25 mouse cellular contexts compared by ENCODE assay signal in genomic region chr5:13411920-13412319, GRCm38 (mm10).
DNase-seq lines count a peak whose midpoint lies in the region; ATAC-seq and TF ChIP-seq lines count a peak whose summit lies in the region.
"Had no signal": no experiment of that assay in that cellular context is flagged by ENCODE, and none has a peak within 500 bp of the region (broad histone marks: within the 10 kb centered on the region; RNA-seq: fewer than 3 reads in every experiment).

No protein-coding gene starts in this region.

- no peak for DNase-seq in limb, embryonic 10.5 days (ENCODE audit: low spot score)
- DNase-seq in NIH3T3 (ENCODE audit: low read depth): peak; percentile 37
- DNase-seq in limb, embryonic 14.5 days (ENCODE audit: low spot score): peak; percentile 50
- no peak for DNase-seq in adrenal gland, adult (ENCODE audit: inconsistent age in 2 of 2, low spot score in 1 of 2)
- DNase-seq in embryo, embryonic 10 days (ENCODE audit: low spot score): no peak
- DNase-seq in ovary, postnatal 14 days (ENCODE audit: low spot score): no peak
- DNase-seq: adrenal gland, adult 8-10 months; adrenal gland, postnatal 14 days; adrenal gland, postnatal 36 days; B cell, adult 2 months; cerebellum, adult 11-12 months; cerebellum, adult 2 months; cerebellum, adult 9-10 months; cerebellum, postnatal 10 days; cerebellum, postnatal 25 days; embryo, embryonic 11 days; forebrain, postnatal 0 days had no signal

- H3K27ac ChIP-seq in limb, embryonic 13.5 days: peak overlapping the region; percentile 15; the same call in 1 of the 2 replicates
- no peak overlapping the region for H3K27ac ChIP-seq in limb, embryonic 10.5 days
- no peak overlapping the region for H3K27ac ChIP-seq in limb, embryonic 14.5 days (replicated peaks; ENCODE audit: low read depth, low read length)
- H3K27ac ChIP-seq: embryonic facial prominence, embryonic 12.5 days; embryonic facial prominence, embryonic 15.5 days; forebrain, embryonic 13.5 days; forebrain, embryonic 15.5 days had no signal

- peak; percentile 81; the same call in 1 of the 2 replicates for ATAC-seq in limb, embryonic 13.5 days (ENCODE audit: low FRiP score, low read depth)
- ATAC-seq in limb, embryonic 14.5 days (ENCODE audit: low FRiP score, low read depth): peak; percentile 70
- ATAC-seq: CD4-positive, CD25-positive, alpha-beta regulatory T cell, adult 4 months; forebrain, embryonic 13.5 days; forebrain, embryonic 15.5 days; forebrain, postnatal 0 days had no signal

- peaks cover 8% of the 10 kb centered on the region for H3K4me1 ChIP-seq in limb, embryonic 13.5 days
- 0 out of 2 replicates have a peak, but pooled peaks cover 3% of the 10 kb centered on the region for H3K4me1 ChIP-seq in limb, embryonic 10.5 days
- no peaks in the 10 kb centered on the region for H3K4me1 ChIP-seq in limb, embryonic 14.5 days (ENCODE audit: control insufficient read depth, insufficient read depth, low read length)
- H3K4me1 ChIP-seq: embryonic facial prominence, embryonic 15.5 days had no signal

- no peak overlapping the region for H3K4me3 ChIP-seq in limb, embryonic 13.5 days
- H3K4me3 ChIP-seq in limb, embryonic 10.5 days: no peak overlapping the region
- H3K4me3 ChIP-seq in limb, embryonic 14.5 days (replicated peaks; ENCODE audit: low read length): no peak overlapping the region
- H3K4me3 ChIP-seq: embryonic facial prominence, embryonic 12.5 days; embryonic facial prominence, embryonic 15.5 days; forebrain, embryonic 13.5 days; forebrain, embryonic 15.5 days had no signal

- H3K36me3 ChIP-seq in limb, embryonic 13.5 days: peaks cover 3% of the 10 kb centered on the region
- H3K36me3 ChIP-seq in limb, embryonic 10.5 days: 0 out of 2 replicates have a peak, but pooled peaks cover 2% of the 10 kb centered on the region
- no peaks in the 10 kb centered on the region for H3K36me3 ChIP-seq in limb, embryonic 14.5 days (ENCODE audit: control insufficient read depth, insufficient read depth, low read length)
- H3K36me3 ChIP-seq: embryonic facial prominence, embryonic 12.5 days; embryonic facial prominence, embryonic 15.5 days; forebrain, embryonic 15.5 days; G1E had no signal

- no peaks in the 10 kb centered on the region for H3K9me3 ChIP-seq in limb, embryonic 13.5 days
- H3K9me3 ChIP-seq in limb, embryonic 10.5 days (replicated peaks): no peaks in the 10 kb centered on the region
- no peaks in the 10 kb centered on the region for H3K9me3 ChIP-seq in limb, embryonic 14.5 days (ENCODE audit: control insufficient read depth, low read length)
- H3K9me3 ChIP-seq: embryonic facial prominence, embryonic 12.5 days; embryonic facial prominence, embryonic 15.5 days; forebrain, embryonic 13.5 days; forebrain, embryonic 15.5 days; G1E had no signal

- H3K9ac ChIP-seq in limb, embryonic 13.5 days: no peak overlapping the region
- H3K9ac ChIP-seq in limb, embryonic 14.5 days (ENCODE audit: low read depth, low read length, severe bottlenecking): no peak overlapping the region
- H3K9ac ChIP-seq: embryonic facial prominence, embryonic 12.5 days; embryonic facial prominence, embryonic 15.5 days; forebrain, embryonic 13.5 days; forebrain, embryonic 15.5 days; forebrain, postnatal 0 days had no signal

- 35% methylated on average over 2 of the region's 2 CpGs for WGBS in limb, embryonic 13.5 days
- 89% methylated on average over 2 of the region's 2 CpGs for WGBS in limb, embryonic 10.5 days
- 43% methylated on average over 2 of the region's 2 CpGs for WGBS in limb, embryonic 14.5 days

- no peaks in the 10 kb centered on the region for H3K27me3 ChIP-seq in limb, embryonic 13.5 days
- no peaks in the 10 kb centered on the region for H3K27me3 ChIP-seq in limb, embryonic 10.5 days (ENCODE audit: low read depth, poor library complexity, severe bottlenecking)
- no peaks in the 10 kb centered on the region for H3K27me3 ChIP-seq in limb, embryonic 14.5 days (ENCODE audit: control insufficient read depth, insufficient read depth, low read length)
- H3K27me3 ChIP-seq: CH12.LX; embryonic facial prominence, embryonic 12.5 days; embryonic facial prominence, embryonic 15.5 days; forebrain, embryonic 13.5 days; forebrain, embryonic 15.5 days had no signal

- no peak overlapping the region for H3K4me2 ChIP-seq in limb, embryonic 13.5 days (replicated peaks)
- H3K4me2 ChIP-seq in limb, embryonic 14.5 days (replicated peaks; ENCODE audit: low read depth, low read length, severe bottlenecking): no peak overlapping the region
- H3K4me2 ChIP-seq: embryonic facial prominence, embryonic 12.5 days; embryonic facial prominence, embryonic 15.5 days; forebrain, embryonic 13.5 days; forebrain, embryonic 15.5 days had no signal

- TF ChIP-seq POLR2A in limb, embryonic 14.5 days (IDR thresholded peaks at IDR 0.05; ENCODE audit: borderline replicate concordance, extremely low read depth, insufficient read depth, insufficient read length): no peak

Comparison
In these comparisons a context has a peak if more than half of its experiments do, and no peak if none do; other contexts are left out.
1. DNase-seq: peak in NIH3T3 (single experiment) and limb, embryonic 14.5 days (single experiment); none in limb, embryonic 10.5 days (single experiment), adrenal gland, adult (0 of 2), embryo, embryonic 10 days (single experiment) and ovary, postnatal 14 days (single experiment).